Mouse (Mus musculus) liver, embryonic 14 days (tissue): ENCODE data around the gene Zdhhc22. TPM values are rescaled to one million over a fixed set of nuclear protein-coding genes. Genes with fewer than 3 reads are reported as not detected.

ENCODE experiments used
- polyA plus RNA-seq: library from polyadenylated mRNA; depleted of rRNA; stranded (reverse); fragments of >200 nt; gene quantifications from 2 replicates; pipeline ENCODE4 v1.2.3, GENCODE M21; 2012; rRNA removed

The Zdhhc22 gene
- polyA plus RNA-seq = not detected in 2 replicates

DNA sequence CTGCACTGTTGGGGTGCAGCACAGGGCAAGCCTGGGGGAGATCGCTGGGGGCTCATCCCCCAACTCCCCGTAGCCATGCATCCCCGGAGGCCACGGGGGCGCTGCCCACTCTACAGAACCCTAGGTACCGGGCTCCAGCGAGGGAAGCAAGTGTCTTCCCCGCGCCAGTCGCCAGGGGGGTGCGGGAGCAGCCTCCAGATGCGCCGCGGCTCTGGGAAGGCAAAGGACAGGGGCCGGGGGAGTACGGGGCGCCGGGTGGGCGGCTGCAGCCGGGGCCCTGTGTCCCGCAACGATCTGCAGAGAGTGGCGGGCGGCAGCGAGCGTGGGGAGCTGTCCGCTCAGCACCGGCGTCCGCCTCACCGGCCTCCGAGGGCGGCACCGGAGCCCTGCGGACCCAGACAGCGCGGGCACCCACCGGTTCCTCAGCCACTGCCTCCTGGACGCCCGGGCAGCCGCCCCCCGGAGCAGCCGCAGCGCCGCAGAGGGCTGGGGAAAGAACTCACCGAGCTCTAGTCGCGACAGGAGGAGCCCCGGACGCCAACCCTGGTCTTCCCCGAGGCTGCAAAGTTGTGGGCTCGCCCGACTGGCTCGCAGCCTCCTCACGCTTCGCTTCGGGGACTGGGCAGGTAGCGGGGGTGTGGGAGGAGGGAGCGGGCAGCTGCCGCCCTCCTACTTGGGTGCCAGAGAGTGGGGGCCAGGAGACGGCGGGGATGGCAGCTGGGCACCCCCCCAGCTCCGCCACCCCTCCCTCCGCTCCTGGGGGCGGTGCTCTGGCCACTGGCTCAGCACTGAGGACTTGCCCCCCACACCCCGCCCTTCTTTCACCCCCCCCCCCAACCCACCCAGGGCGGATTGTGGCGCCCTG, at the start of gene Zdhhc22:
Gene Zdhhc22, minus strand, starts transcription at position 541 of the 865 bp plus-strand sequence.

DNA sequence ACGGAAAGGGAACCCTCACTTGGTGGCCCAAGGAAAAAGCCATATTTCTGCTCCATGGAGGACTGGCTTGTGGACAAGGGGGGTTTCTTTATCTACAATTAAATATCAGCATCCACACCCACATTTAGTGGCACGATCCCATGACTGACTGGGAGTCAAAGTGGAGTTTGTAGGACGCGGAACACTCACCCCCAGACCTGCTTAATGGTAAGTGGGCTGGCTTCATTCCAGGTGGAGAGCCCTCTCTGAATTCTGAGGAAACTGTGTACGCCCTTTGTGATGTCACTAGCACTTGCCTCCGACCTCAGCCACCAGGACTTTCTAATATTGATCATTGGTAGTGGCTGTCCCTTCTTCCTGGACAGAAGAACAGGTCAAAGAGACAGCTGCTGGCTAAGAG, 30.8 kb upstream of the Zdhhc22 start, which contains the start of gene Tmem63c:
Gene Tmem63c, plus strand, starts transcription at position 301 of the 400 bp plus-strand sequence.

GRCm38 (mm10) chr12:86946862-86947574, 43.2 kb downstream of the Zdhhc22 start, which contains the start of gene Cipc:
Gene Cipc, plus strand, starts transcription at chr12:86947043.

Other genes with a start within 250 kb of the Zdhhc22 start
- gene Irf2bpl, start 105.6 kb downstream of the Zdhhc22 start, polyA plus RNA-seq = 1.3 and 1.4 TPM in 2 replicates
- gene Cipc, start 43.4 kb downstream of the Zdhhc22 start, polyA plus RNA-seq = 7.2 and 9.4 TPM in 2 replicates
- 0.01 TPM in 1 of 2 replicates, not detected in the other for gene Tmem63c, start 30.9 kb upstream of the Zdhhc22 start, polyA plus RNA-seq
- gene Ngb, start 112.1 kb upstream of the Zdhhc22 start, polyA plus RNA-seq = 0.02 and 0.07 TPM in 2 replicates
- 82.8 and 104 TPM in 2 replicates for gene Gstz1, start 156.7 kb upstream of the Zdhhc22 start, polyA plus RNA-seq
- 2.5 and 2.8 TPM in 2 replicates for gene Pomt2, start 157.5 kb upstream of the Zdhhc22 start, polyA plus RNA-seq
- gene Samd15, start 209.3 kb upstream of the Zdhhc22 start, polyA plus RNA-seq = 0.06 and 0.13 TPM in 2 replicates
- 0.84 and 0.85 TPM in 2 replicates for gene Tmed8, start 210.0 kb upstream of the Zdhhc22 start, polyA plus RNA-seq
- gene Noxred1, start 248.3 kb upstream of the Zdhhc22 start, polyA plus RNA-seq = 0.09 and 0.24 TPM in 2 replicates